Mouse (Mus musculus) embryo, embryonic 9.5 days (tissue): ENCODE results near the gene Immp2l.
A peak's percentile ranks its signal among the peaks of the same experiment; 100 is the strongest.
"Not testable (repeated sequence)": the region's sequence is repeated elsewhere in the genome, so short reads cannot be mapped to it uniquely, and the experiment has no call there.

Experiments
- DNase-seq: peaks from one replicate; pipeline ENCODE4 v3.0.0-alpha.2; 2017; ENCODE audit errors: extremely low spot score

Gene Immp2l

DNA sequence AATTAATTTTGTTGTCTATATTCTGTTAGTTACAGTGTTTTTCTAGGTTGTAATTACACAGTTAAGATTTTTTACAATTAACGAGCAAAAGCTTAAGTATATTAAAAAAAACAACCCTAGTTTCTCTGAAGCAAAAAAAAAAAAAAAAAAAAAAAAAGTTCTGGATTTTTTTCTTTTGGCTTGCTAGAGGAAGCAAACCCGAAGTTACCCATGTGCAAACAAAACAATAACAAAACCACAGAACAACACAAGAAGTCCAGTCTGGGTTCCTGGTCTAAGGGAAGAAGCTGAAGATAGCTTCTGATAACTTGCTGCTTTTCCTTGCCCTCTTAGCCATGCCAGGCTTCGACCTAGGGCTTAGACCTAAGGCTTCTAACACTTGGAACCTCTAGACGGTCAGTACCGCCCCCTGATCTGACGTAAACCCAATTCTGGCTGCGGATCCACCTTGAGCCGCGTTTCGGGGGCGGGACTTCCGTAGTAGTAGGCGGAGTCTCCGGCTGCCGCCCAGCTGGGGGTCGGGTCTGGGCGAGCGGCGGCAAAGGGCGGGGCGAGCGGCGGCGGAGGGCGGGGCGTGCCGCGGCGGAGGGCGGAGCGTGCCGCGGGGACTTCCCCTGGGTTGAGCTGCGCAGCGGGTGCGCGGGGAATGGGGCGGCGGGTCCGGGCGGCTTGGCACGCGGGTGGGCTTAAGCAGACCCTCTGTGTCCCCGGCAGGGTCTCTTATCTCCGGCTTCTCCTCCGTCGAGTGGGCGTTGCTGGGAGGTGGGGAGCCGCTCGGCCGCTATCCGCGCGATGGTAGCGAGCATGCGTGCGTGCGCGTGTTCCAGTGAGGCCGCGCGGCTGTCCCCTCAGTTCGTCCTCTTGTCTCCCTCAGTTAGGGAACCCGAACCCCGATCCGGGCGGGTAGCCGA lies at the start of gene Immp2l:
Gene Immp2l, plus strand, starts transcription at position 580 of the 911 bp plus-strand sequence.
- DNase-seq: peak; percentile 96

GRCm38 (mm10) chr12:40978719-40979500 lies 45.0 kb upstream of the Immp2l start:
- DNase-seq: no peak

- no peak for DNase-seq
Observed at GRCm38 (mm10) chr12:40979716-40980115, 44.2 kb upstream of the Immp2l start.

DNA sequence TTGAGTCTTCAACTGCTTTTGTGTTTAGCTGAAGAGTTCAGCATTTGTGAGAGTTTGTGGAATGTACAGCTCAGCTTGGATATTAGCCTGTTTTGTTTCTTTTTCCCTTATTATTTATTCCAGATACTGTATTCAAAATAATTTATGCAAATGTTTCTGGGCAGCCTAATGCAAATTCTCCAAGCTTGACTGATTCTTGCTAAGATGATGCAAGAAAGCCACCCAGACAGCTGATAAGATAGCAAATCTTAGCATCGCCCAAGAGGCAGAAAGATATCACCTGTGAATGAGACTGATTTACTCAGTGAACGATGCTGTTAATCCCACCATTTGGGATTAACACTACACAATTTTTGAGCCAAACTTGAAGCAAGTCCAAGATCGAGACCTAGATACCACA lies 43.7 kb upstream of the Immp2l start:
- no peak for DNase-seq

DNA sequence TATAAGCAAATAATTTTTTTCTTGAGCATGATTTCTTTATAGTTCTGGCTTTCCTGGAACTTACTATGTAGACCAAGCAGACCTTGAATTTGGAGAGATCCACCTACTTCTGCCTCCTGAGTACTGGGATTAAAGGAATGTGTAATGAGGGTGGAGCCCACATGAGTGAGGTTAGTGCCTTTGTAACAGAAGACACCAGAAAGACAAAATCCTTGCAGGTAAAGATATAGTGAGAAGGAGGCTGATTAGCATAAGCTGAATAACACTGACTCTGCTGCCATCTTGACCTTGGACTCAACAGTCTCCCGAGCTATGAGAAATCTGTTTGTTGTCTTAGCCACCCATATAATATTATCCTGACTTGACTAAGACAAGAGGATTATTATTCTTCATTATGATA lies 40.9 kb upstream of the Immp2l start:
- DNase-seq: no peak

- DNase-seq: no peak
Observed at GRCm38 (mm10) chr12:40984735-40985134, 39.2 kb upstream of the Immp2l start.

DNA sequence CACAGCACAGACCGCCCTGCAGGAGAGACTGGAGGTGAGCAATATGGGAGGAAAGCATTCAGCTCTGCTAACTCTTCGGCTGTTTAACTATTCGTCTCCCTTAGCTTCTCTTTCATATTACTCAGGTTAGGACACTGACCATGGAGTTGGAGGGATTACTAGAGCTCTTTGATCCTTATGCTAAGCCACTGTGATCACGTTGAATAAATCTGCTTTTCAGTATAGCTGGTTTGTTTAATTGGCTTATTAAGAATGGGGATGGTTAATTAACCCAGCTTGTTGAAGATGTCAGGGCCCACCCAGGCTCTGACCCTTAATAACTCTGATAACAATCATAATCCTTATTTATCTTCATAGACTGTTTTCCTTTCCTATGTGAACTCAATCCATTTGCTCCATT lies 38.1 kb upstream of the Immp2l start:
- DNase-seq: no peak

- DNase-seq: no peak
Observed at GRCm38 (mm10) chr12:40988311-40989065, 35.4 kb upstream of the Immp2l start.

DNA sequence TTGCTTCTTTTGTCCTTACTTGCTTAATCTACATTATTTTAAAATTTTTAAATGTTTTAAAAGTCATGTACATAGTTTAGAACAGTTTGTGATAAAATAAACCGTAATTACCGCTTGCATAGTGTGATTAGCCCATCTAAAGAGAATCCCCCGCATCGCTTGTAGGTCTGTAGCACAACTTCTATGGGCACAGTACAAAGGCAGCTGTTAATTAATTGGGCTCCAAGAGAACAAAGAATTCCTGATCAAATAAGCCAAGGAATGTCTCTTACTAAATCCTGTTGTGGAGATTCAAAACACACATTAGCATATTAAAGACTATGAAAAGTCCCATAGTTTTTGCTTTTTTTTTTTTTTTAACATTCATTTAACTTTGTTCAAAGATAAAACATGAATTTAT lies 32.2 kb upstream of the Immp2l start:
- DNase-seq: no peak

GRCm38 (mm10) chr12:40992237-40992636 lies 31.7 kb upstream of the Immp2l start:
- not testable (repeated sequence) for DNase-seq

DNA sequence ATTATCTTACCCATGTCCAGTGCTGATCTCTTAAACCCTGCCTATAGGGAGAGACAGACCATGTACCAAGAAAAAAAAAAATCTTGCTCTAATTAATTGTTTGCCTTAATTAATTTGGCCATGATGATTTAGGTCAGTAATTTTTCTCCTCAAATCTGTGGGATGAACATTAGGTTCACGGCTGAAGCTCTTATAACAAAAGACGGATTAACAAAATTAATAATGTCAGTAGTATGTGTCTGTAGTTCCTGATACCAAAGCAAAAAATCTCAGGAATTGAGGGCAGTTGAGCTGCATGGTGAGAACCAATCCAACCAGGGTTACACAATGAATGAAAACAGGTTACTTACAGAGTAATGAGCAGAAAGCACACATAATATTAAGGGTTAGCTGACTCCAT lies 29.0 kb upstream of the Immp2l start:
- DNase-seq: no peak

DNA sequence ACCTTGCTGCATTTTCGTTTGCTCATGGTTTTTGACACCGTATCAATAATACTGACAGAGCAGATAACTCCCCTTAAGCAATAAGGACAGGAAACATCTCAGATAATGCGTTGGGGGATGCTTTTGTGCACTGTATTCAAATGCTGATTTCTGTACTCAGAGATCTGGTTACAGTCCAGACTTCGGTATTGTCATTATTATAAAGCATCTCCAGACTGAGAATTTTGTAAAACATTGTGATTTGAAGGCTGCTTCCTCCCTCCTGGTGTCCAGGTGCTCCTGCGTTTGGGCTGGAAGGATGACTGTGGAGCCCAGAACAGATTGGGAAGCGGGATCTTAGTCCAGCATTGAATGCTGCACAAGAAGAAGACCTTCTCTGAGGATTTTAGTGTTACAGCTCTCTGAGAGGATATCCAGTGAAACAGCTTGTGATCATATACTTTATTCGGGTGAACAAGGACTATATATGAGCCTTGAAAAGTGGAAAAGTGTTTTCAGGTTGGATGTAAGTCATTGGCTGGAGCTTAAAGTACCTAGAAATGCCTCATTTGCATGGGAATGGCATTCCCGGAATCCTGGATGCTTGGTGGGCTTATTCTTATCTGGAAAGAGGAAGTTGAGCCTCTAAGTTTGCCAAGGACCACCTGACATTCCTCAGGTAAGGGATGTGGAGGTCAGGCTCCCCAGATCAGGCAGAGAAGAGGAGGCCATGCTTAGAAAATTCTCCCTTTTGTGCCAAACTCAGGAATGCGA lies 28.1 kb upstream of the Immp2l start:
- DNase-seq: no peak

DNA sequence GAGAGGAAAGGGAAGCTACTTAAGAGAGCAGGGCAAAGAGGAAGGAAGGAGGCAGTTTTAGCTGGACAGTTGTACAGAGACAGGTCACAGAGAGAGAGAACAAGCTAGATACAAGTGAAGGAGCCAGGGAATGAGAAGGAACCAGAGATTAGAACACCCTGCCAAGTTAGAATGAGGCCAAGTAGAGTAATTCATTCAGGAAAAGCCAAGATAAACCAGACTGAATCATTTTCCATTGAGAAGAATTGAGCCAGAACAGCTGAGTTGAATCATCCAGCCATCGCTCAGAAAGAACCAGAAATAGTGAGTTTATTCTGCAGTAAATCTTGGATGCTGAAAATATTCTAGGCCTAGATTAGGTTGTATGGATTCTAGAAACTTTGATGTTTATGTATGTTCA lies 1.4 kb upstream of the Immp2l start:
- DNase-seq: no peak

DNA sequence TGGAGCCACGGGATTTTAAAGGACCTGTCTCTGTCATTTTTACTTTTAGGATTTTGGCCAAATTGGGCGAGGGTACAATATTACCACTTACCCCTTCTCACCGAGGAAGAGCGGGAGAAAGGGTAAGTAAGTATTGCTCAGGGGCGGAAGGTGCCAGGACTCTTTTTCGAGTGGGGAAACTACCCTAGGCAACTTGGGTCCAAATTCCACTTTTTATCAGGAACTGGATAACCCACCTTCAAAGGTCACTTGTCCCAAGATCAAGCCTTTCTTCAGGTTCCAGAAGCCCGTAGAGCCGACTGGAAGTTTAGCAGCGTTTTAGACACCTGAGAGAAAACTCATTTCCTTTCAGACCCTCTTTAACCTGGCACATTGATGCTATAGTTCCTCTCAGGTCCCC lies 622 bp downstream of the Immp2l start:
- DNase-seq: no peak

DNA sequence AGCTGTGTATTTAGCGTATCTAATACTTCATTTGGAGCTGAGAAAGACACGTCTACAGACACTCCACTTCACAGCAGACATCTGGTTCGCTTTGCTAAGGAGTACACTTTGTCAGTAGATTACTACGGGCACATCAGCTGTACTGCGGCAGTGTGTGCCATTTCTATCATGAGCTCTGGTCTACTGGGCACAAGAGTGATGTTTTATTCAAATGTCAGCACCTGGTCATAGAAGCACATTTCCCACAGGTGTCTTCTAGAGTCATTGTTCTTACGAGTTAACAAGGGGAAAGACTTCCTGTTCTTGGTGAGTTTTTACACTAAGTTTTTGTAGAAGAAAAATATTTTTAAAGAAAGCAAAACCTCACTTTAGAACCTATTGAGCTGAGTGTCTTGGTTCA lies 3.6 kb downstream of the Immp2l start:
- no peak for DNase-seq

DNA sequence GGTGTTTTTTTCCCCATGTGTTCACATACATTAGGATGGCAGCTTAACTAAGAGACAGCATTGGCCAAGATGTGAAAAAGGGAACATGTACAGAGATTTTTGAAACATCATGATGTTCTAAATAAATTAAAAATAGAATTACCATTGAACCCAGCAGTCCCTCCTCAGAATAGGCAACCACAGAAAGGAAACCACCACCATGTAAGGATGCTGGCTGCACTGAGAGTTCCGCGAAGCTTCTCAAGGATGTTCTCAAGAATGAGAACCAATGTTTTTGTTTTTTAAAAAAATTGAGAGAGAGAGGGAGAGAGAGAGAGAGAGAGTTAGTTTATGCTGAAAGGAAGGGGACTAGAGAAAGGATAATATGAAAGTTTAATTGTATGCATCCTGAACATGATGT lies 7.2 kb downstream of the Immp2l start:
- DNase-seq: no peak

DNA sequence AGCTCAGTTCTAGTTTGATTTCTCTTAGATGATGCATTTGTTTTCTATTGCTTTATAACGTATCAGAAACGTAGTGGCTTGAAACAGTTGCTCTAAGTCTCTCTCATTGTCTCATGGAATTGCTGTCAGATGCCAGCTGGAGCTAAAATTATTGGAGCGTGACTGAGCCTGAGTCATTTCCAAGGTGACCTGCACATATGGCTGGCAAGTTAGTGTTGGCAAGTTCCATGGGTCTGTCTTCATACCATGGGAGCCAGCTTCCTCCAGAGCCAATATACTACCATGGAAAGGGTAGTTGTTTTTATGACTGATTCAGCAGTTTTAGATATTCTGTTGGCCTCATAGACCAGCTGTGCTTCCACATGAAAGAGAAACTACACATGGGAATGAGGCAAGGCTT lies 9.3 kb downstream of the Immp2l start:
- DNase-seq: no peak

GRCm38 (mm10) chr12:41039834-41040233 lies 15.9 kb downstream of the Immp2l start:
- DNase-seq: no peak

GRCm38 (mm10) chr12:41041737-41042136 lies 17.8 kb downstream of the Immp2l start:
- no peak for DNase-seq

GRCm38 (mm10) chr12:41044493-41045132 lies 20.7 kb downstream of the Immp2l start:
- DNase-seq: no peak
